Mouse (Mus musculus): Measurements from ENCODE around the gene Cxcl3. TPM values are rescaled to one million over a fixed set of nuclear protein-coding genes. Genes with fewer than 3 reads are reported as not detected.
A peak's percentile ranks its signal among the peaks of the same experiment; 100 is the strongest.
"Not testable (repeated sequence)": the region's sequence is repeated elsewhere in the genome, so short reads cannot be mapped to it uniquely, and the experiment has no call there.

The Cxcl3 gene
- polyA plus RNA-seq, 1 experiment from 2014 or later: 0.14 TPM

- ATAC-seq: no peak
- Histone ChIP-seq H3K9ac (no peak within 1 kb of the TSS), H3K4me1 (replicated peaks) (0 out of 2 replicates have a peak, but pooled peaks cover 6% of the 10 kb centered on the region), H3K36me3 (no peaks in the 10 kb centered on the region), H3K27ac (no peak within 1 kb of the TSS), H3K9me3 (no peaks in the 10 kb centered on the region), H3K4me2 (replicated peaks) (no peak within 1 kb of the TSS), H3K27me3 (replicated peaks) (no peaks in the 10 kb centered on the region; the same call in 1 of the 2 replicates), H3K4me3 (replicated peaks) (no peak within 1 kb of the TSS)
- 47% methylated on average over 3 of the region's 3 CpGs for WGBS
Measured at GRCm38 (mm10) chr5:90768218-90768617, 17.7 kb upstream of the Cxcl3 start, which contains the start of gene Ppbp. Ppbp (plus strand) TSS chr5:90768518.

- Histone ChIP-seq H3K27ac (no peak overlapping the region), H3K9me3 (no peaks in the 10 kb centered on the region), H3K4me2 (replicated peaks) (no peak overlapping the region), H3K4me3 (replicated peaks) (no peak overlapping the region), H3K27me3 (replicated peaks) (no peaks in the 10 kb centered on the region; the same call in 1 of the 2 replicates), H3K4me1 (replicated peaks) (0 out of 2 replicates have a peak, but pooled peaks cover 6% of the 10 kb centered on the region), H3K9ac (no peak overlapping the region), H3K36me3 (no peaks in the 10 kb centered on the region)
- 74% methylated on average over 3 of the region's 3 CpGs for WGBS
- ATAC-seq: no peak
Measured at GRCm38 (mm10) chr5:90771369-90771768, 14.5 kb upstream of the Cxcl3 start.

GRCm38 (mm10) chr5:90771880-90772653, 13.8 kb upstream of the Cxcl3 start, which contains the start of gene Pf4:
Pf4 (plus strand) TSS chr5:90772435.
- H3K36me3 ChIP-seq: no peaks in the 10 kb centered on the region
- no peak within 1 kb of the TSS for H3K4me2 ChIP-seq (replicated peaks)
- H3K4me3 ChIP-seq (replicated peaks): no peak within 1 kb of the TSS
- H3K4me1 ChIP-seq (replicated peaks): 0 out of 2 replicates have a peak, but pooled peaks cover 6% of the 10 kb centered on the region
- no peak within 1 kb of the TSS for H3K9ac ChIP-seq
- no peaks in the 10 kb centered on the region for H3K9me3 ChIP-seq
- H3K27me3 ChIP-seq (replicated peaks): no peaks in the 10 kb centered on the region; the same call in 1 of the 2 replicates
- WGBS: 70% methylated on average over 16 of the region's 16 CpGs
- 0 out of 2 replicates have a peak within 1 kb of the TSS, but pooled peaks have one; percentile 6 for H3K27ac ChIP-seq
- ATAC-seq: no peak

- 88% methylated on average over 5 of the region's 5 CpGs for WGBS
- Histone ChIP-seq H3K36me3 (no peaks in the 10 kb centered on the region), H3K27me3 (replicated peaks) (no peaks in the 10 kb centered on the region), H3K4me2 (replicated peaks) (no peak overlapping the region), H3K4me1 (replicated peaks) (0 out of 2 replicates have a peak, but pooled peaks cover 6% of the 10 kb centered on the region), H3K9ac (no peak overlapping the region), H3K27ac (no peak overlapping the region), H3K9me3 (no peaks in the 10 kb centered on the region), H3K4me3 (replicated peaks) (no peak overlapping the region)
- no peak for ATAC-seq
Measured at GRCm38 (mm10) chr5:90775562-90775961, 10.3 kb upstream of the Cxcl3 start.

GRCm38 (mm10) chr5:90777621-90778020, 8.3 kb upstream of the Cxcl3 start:
- no peak overlapping the region for H3K27ac ChIP-seq
- 0 out of 2 replicates have a peak, but pooled peaks cover 3% of the 10 kb centered on the region for H3K4me1 ChIP-seq (replicated peaks)
- H3K27me3 ChIP-seq (replicated peaks): no peaks in the 10 kb centered on the region
- no peak for ATAC-seq
- H3K9me3 ChIP-seq: no peaks in the 10 kb centered on the region
- H3K9ac ChIP-seq: no peak overlapping the region
- no peaks in the 10 kb centered on the region for H3K36me3 ChIP-seq
- 83% methylated on average over 10 of the region's 10 CpGs for WGBS
- H3K4me3 ChIP-seq (replicated peaks): no peak overlapping the region
- no peak overlapping the region for H3K4me2 ChIP-seq (replicated peaks)

- 74% methylated on average over 6 of the region's 6 CpGs for WGBS
- H3K27ac ChIP-seq: no peak overlapping the region
- no peak overlapping the region for H3K4me2 ChIP-seq (replicated peaks)
- H3K4me1 ChIP-seq (replicated peaks): no peaks in the 10 kb centered on the region
- H3K9me3 ChIP-seq: no peaks in the 10 kb centered on the region
- no peak overlapping the region for H3K9ac ChIP-seq
- no peak for ATAC-seq
- H3K27me3 ChIP-seq (replicated peaks): no peaks in the 10 kb centered on the region
- no peak overlapping the region for H3K4me3 ChIP-seq (replicated peaks)
- no peaks in the 10 kb centered on the region for H3K36me3 ChIP-seq
Measured at GRCm38 (mm10) chr5:90778856-90779255, 7.0 kb upstream of the Cxcl3 start.

- H3K36me3 ChIP-seq: no peaks in the 10 kb centered on the region
- peaks cover 7% of the 10 kb centered on the region; the same call in 1 of the 2 replicates for H3K4me1 ChIP-seq (replicated peaks)
- H3K9ac ChIP-seq: no peak overlapping the region
- WGBS: 72% methylated on average over 3 of the region's 3 CpGs
- no peaks in the 10 kb centered on the region for H3K9me3 ChIP-seq
- H3K4me3 ChIP-seq (replicated peaks): no peak overlapping the region
- ATAC-seq: no peak
- H3K27me3 ChIP-seq (replicated peaks): no peaks in the 10 kb centered on the region
- H3K27ac ChIP-seq: no peak overlapping the region
- no peak overlapping the region for H3K4me2 ChIP-seq (replicated peaks)
Measured at GRCm38 (mm10) chr5:90783697-90784096, 2.2 kb upstream of the Cxcl3 start.

- peaks cover 7% of the 10 kb centered on the region; the same call in 1 of the 2 replicates for H3K4me1 ChIP-seq (replicated peaks)
- H3K9ac ChIP-seq: no peak overlapping the region
- no peaks in the 10 kb centered on the region for H3K27me3 ChIP-seq (replicated peaks)
- H3K4me3 ChIP-seq (replicated peaks): no peak overlapping the region
- no peaks in the 10 kb centered on the region for H3K9me3 ChIP-seq
- no peaks in the 10 kb centered on the region for H3K36me3 ChIP-seq
- H3K4me2 ChIP-seq (replicated peaks): no peak overlapping the region
- no peak overlapping the region for H3K27ac ChIP-seq
- WGBS: 81% methylated on average over 4 of the region's 4 CpGs
- no peak for ATAC-seq
Measured at GRCm38 (mm10) chr5:90788114-90788513, 2.2 kb downstream of the Cxcl3 start.

- no peak for ATAC-seq
- H3K27me3 ChIP-seq (replicated peaks): no peaks in the 10 kb centered on the region
- no peaks in the 10 kb centered on the region for H3K36me3 ChIP-seq
- H3K4me1 ChIP-seq (replicated peaks): peaks cover 7% of the 10 kb centered on the region; the same call in 1 of the 2 replicates
- no peak overlapping the region for H3K4me3 ChIP-seq (replicated peaks)
- no peaks in the 10 kb centered on the region for H3K9me3 ChIP-seq
- no peak overlapping the region for H3K9ac ChIP-seq
- whole genome bisulfite sequencing: 71% methylated on average over 11 of the region's 11 CpGs
- no peak overlapping the region for H3K27ac ChIP-seq
- H3K4me2 ChIP-seq (replicated peaks): no peak overlapping the region
Measured at GRCm38 (mm10) chr5:90789306-90790073, 3.6 kb downstream of the Cxcl3 start.

GRCm38 (mm10) chr5:90790074-90790502, 4.2 kb downstream of the Cxcl3 start:
- H3K27ac ChIP-seq: no peak overlapping the region
- no peaks in the 10 kb centered on the region for H3K27me3 ChIP-seq (replicated peaks)
- no peak overlapping the region for H3K4me3 ChIP-seq (replicated peaks)
- WGBS: 42% methylated on average over 8 of the region's 8 CpGs
- no peak overlapping the region for H3K9ac ChIP-seq
- H3K4me1 ChIP-seq (replicated peaks): peaks cover 7% of the 10 kb centered on the region; the same call in 1 of the 2 replicates
- no peak overlapping the region for H3K4me2 ChIP-seq (replicated peaks)
- no peaks in the 10 kb centered on the region for H3K9me3 ChIP-seq
- no peaks in the 10 kb centered on the region for H3K36me3 ChIP-seq
- no peak for ATAC-seq

GRCm38 (mm10) chr5:90794195-90794625, 8.3 kb downstream of the Cxcl3 start, which contains the start of gene Cxcl15:
Cxcl15 (plus strand) TSS chr5:90794534.
- Histone ChIP-seq H3K9me3 (no peaks in the 10 kb centered on the region), H3K27me3 (replicated peaks) (no peaks in the 10 kb centered on the region), H3K4me3 (replicated peaks) (no peak within 1 kb of the TSS), H3K4me1 (replicated peaks) (no peaks in the 10 kb centered on the region), H3K36me3 (no peaks in the 10 kb centered on the region), H3K9ac (no peak within 1 kb of the TSS), H3K4me2 (replicated peaks) (no peak within 1 kb of the TSS), H3K27ac (no peak within 1 kb of the TSS)
- 43% methylated on average over 5 of the region's 5 CpGs for WGBS
- no peak for ATAC-seq

- not testable (repeated sequence) for H3K4me2 ChIP-seq (replicated peaks); H3K27me3 ChIP-seq (replicated peaks); H3K4me1 ChIP-seq (replicated peaks); H3K9me3 ChIP-seq; H3K27ac ChIP-seq; H3K36me3 ChIP-seq; ATAC-seq; H3K4me3 ChIP-seq (replicated peaks); H3K9ac ChIP-seq
- WGBS: 94% methylated on average over 2 of the region's 2 CpGs
Measured at GRCm38 (mm10) chr5:90795392-90795791, 9.5 kb downstream of the Cxcl3 start.
